Mouse (Mus musculus): ENCODE measurements around the gene Vsig2.
A peak's percentile ranks its signal among the peaks of the same experiment; 100 is the strongest.

Vsig2 gene

DNA sequence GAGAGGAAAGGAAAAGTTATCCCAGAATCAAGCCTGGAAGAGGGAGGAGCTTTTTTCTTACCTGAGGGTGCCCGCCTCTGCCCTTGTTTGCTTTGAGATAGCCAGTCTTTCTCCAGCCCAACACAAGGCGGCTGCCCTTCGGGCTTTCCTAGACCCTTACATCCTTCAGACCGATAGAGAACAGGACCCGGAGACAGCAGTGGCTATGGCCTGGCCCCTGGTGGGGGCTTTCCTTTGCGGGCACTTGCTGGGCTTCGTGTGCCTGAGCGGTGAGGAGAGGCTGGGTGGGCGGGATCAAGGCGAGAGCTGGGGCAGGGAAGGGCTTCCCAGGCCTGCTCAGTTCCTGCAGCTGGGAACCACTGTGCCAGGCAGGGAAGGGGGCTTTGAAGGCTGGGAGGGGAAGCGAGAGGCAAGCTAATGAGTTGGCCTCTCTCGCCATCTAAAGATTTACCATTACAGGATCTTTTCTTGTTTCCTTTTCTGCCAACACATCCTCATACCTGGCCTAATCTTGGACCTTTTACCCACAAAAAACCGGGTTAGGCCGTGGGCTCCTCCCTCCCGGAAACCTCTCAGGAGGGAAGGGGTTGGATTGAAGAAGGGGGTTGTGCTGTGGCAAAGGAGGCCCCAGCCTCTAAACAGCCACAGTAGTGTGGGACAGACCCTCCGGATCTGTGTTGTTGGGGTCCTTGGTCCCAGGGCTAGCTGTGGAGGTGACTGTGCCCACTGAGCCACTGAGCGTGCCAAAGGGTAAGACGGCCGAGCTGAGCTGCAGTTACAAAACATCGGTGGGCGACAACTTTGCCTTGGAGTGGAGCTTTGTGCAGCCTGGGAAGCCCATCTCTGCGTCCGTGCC is at the start of gene Vsig2:
TSS of gene Vsig2 (plus strand) at position 86 of the 856 bp plus-strand sequence.
- no peak for DNase-seq (ENCODE audit: low read depth, low spot score)

DNA sequence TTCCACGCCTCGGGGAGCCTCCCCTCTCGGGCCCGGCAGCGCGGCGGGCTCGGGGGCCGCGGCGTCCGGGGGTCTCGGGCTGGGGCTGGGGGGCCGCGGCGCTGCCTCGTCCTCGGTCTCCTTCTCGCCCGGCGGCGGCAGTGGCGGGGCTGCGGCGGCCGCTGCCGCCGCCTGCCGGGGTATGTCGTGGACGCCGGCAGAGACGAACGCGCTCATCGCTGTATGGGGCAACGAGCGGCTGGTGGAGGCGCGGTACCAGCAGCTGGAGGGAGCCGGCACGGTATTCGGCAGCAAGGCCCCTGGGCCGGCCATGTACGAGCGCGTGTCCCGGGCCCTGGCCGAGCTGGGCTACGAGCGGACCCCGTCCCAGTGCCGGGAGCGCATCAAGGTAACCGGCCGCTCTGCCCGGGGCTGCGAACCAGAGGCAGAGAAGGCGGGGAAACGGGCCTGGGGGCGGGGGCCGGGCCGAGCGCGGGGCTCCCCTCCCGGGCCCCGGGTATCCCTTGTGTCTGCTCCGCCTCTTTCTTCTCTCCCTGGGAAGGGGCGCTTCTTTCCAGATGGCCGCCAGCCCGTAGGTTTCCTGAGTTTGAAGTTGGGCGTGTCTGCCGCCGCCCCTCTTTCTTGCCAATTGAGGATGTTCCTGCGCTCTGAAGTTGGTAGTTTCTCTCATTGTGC is 49.5 kb upstream of the Vsig2 start:
- DNase-seq (ENCODE audit: low read depth, low spot score): peak; percentile 74

DNA sequence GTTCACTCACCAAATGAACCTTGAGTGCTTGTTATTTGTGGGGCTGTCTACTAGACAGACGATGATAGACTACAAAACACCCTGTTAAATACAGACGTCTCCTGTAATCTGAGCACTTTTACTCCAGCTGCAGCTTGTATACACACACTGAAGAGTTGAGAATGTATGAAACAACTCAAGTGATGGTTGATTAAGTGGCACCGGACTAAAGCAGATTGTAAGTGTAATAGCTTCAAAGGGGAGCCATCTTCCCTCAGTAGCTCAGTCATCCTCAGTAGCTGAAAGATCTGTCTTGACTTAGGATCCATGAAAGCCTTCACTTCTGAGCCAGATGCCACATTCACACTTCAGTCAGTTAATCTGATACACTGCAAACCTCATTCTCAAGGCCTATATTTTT is 43.3 kb upstream of the Vsig2 start:
- DNase-seq (ENCODE audit: low read depth, low spot score): no peak

DNA sequence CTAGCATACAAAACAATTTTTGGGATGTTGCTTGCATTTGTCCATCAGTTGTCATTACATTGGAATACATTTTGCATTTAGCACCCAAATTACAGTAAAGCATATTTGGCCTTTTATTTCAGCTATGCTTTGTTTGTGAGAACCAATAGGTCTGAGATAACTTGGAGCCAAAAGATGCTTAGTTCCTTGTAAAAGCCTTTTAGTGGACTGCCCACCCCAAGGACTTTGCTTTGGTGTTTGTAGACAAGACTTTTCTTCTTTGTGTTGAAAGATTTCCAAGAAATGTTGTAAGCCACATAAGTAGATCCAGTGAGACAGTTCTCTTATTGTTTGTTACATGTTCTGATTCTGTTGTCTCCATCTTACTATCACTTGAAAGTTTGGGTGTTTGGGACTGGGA is 42.7 kb upstream of the Vsig2 start:
- DNase-seq (ENCODE audit: low read depth, low spot score): no peak

DNA sequence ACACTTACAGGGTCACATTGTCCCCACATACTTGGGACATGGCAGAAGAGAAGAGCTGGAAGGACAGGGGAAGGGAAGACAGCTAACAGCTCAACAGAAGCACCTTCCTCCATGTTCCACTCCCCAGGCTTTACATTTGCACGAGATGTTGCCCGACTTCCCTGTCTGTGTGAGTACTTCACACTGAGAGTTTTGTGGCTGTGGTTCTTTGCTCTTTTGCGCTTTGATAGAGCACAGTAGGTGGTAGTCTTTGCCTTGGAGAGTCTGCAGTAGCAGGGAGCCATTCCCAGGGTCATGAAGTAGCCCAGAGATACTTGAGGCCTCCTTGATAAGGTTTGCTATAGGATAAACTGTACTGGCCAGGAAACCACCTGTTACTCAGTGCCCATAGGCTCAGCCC is 38.9 kb upstream of the Vsig2 start:
- DNase-seq (ENCODE audit: low read depth, low spot score): no peak

DNA sequence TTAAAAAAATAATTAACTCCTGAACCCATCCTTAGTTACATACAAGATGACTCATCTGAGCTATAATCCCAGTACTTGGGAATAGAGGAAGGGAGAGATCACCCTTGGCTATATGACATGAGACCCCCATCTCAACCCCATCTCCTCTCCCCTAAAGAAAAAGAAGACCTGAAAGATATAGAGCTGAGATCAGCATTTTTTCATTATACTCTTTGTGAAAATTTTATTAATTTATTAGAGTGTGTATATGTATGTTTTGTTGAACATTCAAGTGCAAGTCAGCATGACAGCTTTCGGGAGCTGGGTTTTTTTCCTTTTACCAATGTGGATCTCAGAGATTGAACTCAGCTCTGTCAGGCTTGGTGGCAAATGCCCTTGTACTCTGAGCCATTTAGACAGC is 37.9 kb upstream of the Vsig2 start:
- DNase-seq (ENCODE audit: low read depth, low spot score): no peak

DNA sequence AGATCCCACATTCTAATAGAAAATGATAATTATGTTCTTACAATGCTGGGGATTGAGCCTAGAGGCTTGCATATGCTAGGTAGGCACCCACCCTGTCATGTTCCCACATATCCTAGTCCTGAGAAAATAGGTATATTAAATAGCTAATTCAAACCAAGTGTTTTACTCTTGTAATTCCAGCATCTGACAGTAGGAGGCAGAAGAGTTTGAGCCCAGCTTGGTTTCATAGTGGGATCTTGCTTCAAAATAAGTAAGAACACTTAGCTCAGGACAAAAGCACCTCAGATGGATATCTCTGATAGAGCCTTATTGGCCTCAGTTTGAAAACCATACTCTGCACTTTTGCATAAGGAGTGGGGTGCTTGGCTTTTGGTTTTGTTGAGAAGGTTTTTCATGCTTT is 34.7 kb upstream of the Vsig2 start:
- DNase-seq (ENCODE audit: low read depth, low spot score): no peak

DNA sequence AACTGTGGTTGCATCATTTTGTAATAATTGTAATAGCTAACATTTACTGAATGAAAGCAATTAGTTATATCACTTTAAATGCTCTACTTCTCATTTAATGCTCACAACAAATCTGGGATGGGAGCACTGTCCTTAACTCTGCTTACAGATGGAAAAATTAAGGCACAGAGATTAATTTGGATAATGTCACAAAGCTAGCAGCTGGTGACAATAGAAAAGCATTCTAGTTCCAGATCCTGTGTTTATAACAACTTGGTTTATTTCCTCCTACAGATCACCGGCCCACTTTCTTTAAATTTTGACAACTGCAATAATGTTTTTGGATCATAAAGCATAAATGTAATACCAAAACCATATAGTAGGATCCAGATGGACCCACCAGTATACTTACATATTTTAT is 33.0 kb upstream of the Vsig2 start:
- DNase-seq (ENCODE audit: low read depth, low spot score): no peak

DNA sequence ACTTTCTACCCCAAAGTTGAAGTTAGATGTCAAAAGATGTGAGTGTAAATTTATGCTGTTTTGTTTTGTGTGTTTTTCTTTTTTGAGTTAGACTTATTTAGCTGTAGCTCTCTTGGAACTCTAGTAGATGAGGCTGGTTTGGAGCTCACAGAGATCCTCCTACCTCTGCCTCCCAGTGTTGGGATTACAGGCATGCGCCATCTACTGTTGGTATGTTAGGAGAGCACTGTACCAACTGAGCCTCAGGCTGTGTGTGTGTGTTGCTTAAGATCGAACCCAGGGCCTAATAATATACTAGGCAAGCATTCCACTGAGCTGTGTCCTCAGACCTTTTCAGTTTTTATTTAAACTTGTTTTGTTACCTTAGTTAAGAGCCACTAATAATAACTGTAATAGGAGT is 27.0 kb upstream of the Vsig2 start:
- DNase-seq (ENCODE audit: low read depth, low spot score): no peak

DNA sequence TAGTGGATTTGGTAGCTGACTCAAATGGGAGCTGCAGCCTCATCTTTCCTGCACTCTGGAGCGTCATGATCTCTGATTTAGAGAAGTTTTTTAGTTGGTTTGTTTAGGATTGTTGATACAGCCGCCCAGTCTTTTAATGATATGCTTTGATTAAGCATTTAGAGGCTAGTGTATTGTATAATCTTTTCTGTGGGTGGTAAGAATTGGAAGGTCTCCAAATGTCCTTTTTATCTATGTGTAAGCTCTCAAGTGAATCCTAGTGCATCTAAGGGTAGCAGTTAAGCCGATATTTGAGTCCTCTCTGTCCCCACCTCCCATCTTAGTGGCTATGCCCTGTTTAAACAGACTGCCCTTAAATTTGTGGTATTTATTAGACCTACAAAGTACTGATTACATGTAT is 24.6 kb upstream of the Vsig2 start:
- no peak for DNase-seq (ENCODE audit: low read depth, low spot score)

DNA sequence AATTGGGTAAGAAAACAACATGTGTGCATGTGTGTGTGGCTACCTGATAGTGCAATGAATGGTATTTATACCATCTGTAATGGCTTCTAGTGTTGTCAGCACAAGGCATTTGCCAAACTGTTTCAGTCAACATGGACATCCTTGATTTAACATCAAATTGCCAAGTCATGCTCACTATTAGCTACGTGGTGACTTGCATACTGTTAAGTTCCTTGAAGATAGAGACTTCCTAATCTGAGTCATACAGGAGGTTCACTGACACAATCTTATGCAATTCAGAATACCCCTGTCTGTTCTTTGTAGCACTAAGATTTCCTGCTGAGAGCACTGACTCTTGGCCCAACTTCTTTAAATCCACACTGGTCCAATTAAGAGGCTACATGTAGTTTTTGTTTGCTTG is 21.6 kb upstream of the Vsig2 start:
- DNase-seq (ENCODE audit: low read depth, low spot score): no peak

DNA sequence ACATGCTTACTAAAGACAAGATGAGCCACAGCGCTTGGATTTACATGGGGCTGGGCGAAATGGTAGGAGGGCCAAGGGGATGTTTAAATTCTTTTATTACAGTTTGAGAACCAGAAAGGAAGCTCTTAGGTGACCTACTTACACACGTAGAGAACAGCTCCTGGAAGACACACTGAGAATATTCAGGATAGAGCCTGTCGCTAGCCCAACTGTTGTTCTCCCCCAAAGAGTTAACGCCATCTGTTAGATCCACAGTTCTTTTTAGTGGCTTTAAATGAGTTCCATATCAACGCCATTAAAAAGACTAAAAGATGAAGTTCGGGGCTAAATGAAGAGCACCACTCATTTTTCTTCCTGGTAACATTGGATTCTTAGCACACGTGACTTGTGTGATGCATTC is 20.1 kb upstream of the Vsig2 start:
- no peak for DNase-seq (ENCODE audit: low read depth, low spot score)

DNA sequence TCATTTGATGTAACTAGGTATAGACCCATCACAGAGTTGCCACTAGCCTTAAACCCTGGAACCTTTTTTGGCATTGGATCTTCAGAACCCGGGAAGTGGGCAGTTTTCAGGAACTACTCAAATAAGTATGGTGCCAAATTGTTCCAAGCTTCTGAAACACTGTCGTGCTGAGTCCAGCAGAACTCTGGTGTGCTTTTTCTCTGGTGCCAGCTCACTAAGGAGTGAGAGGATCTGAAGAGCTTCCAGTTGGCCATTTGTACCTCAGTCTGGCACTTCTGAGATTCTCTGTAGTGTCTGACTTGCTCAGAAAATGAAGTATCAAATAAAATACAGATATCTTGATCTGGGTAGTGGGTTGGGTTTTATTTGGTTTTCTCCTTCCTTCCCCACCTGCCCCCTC is 19.1 kb upstream of the Vsig2 start:
- DNase-seq (ENCODE audit: low read depth, low spot score): no peak

DNA sequence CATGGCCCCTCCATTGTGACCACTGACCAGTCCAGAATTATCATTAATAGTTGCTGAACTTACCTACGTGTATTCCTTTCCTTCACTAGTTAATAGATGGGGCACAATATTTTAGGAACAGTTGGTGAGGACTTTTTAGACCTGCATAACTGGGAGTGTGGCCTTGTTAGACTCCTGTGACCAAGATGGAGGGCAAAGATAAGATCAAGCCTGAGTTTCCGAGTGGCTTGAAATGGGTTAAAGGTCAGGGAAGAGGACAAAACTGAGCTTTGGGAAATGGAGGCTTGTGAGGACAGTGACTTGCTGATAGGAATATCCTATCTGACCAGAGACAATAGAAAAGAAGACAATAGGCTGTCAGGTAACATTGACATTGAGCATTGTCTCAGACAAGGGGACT is 13.6 kb upstream of the Vsig2 start:
- DNase-seq (ENCODE audit: low read depth, low spot score): no peak

DNA sequence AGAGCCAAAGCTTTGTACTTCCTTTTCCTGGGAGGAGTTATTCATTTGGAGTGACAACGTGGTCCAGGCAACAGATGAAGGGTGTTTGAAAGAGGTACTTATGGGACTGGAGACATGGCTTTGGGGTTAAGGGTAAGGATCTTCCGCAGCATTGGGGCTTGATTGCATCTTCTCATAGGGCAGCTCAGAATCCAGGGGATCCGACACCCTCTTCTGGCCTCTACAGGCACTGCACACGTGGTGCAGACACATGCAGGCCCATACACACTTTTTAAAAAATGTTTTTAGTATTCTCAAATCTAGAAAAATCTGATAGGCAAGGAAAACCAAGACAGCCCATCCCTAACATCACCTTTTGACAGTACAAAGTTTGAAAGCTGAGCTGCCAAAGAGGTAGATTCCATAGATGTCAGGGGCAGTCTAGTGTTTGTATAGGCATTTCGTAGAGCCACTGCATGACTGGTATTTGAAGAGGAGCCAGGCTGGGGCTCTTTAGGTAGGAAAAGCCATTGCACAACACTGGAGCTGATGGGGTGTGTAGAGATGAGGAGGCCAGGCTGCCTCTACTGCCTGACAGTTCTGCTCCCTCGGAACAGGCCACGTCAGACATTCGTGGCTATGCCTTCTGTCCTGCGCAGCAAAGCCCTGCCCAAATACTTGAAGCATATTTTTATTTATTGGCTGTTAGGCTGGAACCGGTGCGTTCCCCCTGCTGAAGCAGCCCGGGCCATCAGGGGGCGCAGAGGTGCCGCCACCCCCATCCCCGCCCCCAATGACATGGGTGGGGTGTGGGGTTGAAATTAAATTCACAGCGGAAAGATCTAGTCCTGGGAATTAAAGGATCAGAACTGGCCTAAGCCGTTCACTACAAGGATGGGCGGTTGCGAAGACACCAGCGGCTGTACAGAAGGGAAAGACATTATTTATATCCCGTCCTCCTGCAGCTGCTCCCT is 12.3 kb upstream of the Vsig2 start:
- no peak for DNase-seq (ENCODE audit: low read depth, low spot score)

DNA sequence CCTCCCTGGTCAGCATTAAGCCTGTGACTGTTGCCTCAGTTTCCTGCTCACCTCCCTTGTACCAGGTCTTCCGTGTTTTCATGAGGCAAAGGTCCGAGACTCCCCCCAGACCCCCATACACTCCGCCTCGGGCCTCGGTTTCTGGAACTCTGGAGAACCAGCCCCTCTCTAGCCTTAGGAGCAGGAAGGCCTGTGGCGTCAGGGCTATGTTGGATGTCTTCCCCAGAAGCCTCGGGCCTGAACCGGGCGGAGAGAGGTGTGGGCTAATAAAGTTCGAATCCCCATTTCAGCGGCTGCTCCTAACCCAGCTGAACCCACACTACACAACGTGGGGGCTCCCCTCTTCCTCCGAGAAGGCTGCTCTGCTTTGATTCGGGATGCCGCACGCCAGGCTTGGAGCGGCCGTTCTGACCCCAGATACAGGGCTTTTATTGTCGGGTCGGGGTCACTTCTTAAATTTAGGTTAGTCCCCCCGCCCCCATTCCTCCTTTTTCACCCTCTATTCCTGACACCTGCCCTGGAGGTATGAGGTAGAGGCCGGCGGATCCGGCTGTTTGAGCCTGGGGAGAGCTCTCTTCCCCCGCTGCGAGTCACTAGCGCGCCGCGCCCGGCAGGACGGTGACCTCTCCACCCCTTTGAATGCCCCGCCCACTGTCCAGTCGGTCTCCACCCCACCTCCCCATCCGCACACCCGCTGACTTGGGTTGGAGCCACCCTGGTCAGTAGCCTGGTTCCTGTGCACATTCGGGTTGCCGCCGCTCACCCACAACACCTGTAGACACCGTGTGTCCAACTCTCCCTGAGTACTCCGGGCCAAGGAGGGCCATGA is 11.4 kb upstream of the Vsig2 start, which contains the start of gene Esam:
TSS of gene Esam (plus strand) at position 683 of the 829 bp plus-strand sequence.
- no peak for DNase-seq (ENCODE audit: low read depth, low spot score)

DNA sequence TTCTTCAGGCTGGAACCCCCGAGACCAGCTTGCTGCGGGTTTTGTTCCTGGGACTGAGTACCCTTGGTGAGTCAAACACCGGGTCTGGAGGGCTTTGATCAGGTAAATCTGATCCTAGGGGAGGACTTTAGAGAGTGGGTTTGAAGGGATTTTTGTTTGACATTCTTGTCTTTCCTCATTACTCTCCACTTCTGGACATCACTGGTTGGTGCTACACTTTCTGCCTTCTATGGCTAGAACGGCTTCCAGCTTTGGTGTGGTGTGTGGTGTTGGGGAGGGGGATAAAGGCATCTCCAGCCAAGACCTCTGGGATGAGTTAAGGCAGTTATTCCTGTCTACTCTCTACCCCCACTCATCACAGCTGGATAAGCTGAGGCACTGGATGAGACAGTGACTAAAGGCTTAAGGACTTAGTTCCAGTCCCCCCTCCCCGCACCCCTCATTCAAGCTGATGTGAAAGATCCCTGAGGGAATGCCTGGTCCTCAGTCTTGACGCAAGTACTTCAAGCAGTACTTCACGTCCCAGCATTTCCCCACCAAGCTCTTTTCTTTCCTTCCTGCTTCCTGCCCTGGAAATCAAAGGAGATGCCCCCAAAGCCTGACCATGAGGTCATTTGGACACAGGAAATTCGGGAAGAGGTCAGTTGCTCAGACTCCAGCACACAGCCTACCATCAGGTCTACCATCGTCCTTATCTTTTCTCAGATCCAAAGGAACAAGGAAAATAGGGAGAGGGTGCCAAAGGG is 10.7 kb upstream of the Vsig2 start:
- no peak for DNase-seq (ENCODE audit: low read depth, low spot score)

DNA sequence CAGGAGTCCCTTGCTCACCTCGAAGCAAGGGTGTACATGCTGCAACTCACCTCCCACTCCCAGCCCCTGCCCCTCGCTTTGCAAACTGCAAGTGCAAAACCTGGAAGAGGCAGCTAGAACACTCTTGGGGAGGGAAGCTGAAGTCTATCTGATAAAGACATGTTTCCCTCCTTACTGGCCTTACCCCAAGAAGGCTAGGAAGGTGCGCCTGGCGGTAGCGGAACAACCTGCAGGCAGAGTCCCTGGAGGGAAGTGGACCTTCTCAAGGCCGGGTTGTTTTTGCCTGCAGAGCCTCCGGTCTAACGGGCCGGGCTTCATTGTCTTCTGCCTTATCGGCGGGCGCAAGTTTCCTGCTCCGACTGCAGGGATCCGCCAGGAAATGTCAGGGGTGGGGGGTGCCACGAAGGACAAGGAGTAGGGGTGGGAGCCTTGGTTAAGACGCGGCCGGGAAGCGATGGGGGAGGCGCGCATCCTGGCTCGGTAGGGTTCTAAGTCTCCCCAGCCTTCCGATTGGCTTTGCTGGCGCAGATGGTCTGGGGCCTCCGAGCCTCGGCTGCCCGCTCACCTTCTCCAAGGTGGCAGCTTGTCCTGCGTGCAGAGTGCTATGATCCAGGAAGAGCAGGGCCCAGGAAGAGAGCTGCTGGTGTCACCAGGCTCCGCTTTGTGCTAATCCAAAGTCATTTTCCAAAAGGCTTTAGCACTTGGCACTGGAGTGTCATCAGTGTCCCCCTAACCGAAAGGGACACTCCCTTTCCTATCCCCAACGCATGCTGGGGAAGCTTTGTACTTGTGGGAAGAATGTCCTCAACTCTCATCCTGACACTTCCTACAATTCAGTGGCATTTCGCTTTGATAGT is 8.8 kb upstream of the Vsig2 start:
- peak; percentile 52 for DNase-seq (ENCODE audit: low read depth, low spot score)

DNA sequence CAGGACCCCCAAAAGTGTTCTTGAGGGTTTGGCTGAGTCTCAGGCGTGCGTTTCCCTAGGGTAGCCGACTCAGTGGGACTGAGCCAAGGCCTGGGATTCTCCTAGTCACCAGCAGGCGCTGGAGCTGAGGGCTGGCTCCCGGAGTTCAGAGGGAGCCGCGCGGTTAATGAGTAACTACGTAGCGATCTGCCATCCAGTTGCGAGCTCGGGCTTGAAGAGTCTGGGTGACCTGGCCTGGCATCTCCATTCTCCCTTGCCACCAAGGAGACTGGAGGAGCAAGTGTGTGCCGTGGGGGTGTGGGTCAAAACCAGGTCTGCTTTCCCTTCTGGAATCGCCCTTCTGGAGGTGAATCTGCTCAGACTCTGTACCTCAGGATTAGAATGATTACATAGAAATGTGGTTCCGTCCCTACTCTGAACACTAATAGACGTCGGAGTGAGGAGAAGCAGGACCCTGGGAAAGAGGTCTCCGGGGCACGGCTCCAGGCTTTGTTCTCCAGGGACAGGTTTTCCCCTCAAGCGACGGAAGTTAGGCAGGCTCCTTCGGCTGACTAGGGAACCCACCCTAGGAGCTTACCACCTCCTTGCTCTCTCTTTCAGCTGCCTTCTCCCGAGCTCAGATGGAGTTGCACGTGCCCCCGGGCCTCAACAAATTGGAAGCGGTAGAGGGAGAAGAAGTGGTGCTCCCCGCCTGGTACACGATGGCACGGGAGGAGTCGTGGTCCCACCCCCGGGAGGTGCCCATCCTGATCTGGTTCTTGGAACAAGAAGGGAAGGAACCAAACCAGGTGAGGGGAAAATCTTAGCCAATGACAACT is 8.0 kb upstream of the Vsig2 start:
- peak; percentile 74 for DNase-seq (ENCODE audit: low read depth, low spot score)

Measured in mesoderm, embryonic 11.5 days (tissue).